Mouse (Mus musculus): ENCODE data around the gene Usp46.
A peak's percentile ranks its signal among the peaks of the same experiment; 100 is the strongest.
"Not testable (repeated sequence)": the region's sequence is repeated elsewhere in the genome, so short reads cannot be mapped to it uniquely, and the experiment has no call there.

Gene Usp46

DNA sequence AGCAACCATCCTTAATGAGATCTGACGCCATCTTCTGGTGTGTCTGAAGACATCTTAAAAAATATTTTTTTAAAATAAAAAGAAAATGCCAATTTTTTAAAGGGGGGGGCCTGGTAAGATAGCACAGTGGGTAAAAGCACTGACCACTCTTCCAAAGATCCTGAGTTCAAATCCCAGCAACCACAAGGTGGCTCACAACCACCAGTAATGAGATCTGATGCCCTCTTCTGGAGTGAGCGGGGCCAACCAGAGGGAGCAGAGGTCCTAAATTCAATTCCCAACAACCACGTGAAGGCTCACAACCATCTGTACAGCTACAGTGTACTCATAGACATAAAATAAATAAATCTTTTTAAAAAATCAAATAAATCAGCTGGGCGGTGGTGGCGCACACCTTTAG, 2.3 kb upstream of the Usp46 start:
- not testable (repeated sequence) for DNase-seq (ENCODE audit: inconsistent ontology term)

GRCm38 (mm10) chr5:74068714-74069321, 587 bp upstream of the Usp46 start:
- peak; percentile 56 for DNase-seq (ENCODE audit: inconsistent ontology term)

DNA sequence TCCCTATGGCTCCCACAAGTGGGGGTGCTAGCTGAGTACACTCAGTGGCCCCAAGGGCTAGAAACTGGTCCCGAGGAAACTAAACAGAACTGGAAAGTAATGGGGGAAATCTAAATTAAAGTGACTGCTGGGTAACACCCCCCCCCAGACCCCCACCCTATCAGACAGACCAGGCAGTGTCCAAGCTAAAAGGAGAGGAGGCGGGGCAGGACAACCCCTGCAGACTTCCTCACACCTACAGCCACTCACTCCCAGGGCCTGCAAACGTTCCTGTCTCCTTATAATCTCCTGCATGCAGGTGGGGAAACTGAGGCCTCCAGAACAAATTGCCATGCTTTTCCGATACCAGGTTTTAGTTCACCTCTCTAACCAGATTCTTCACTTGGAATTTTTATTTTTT, 885 bp downstream of the Usp46 start:
- no peak for DNase-seq (ENCODE audit: inconsistent ontology term)

- DNase-seq (ENCODE audit: inconsistent ontology term), result peak; percentile 63
These were observed 1.7 kb downstream of the Usp46 start for GRCm38 (mm10) chr5:74066416-74067115.

- no peak for DNase-seq (ENCODE audit: inconsistent ontology term)
These were observed 2.5 kb downstream of the Usp46 start for GRCm38 (mm10) chr5:74065565-74066275.

- no peak for DNase-seq (ENCODE audit: inconsistent ontology term)
These were observed 3.4 kb downstream of the Usp46 start for GRCm38 (mm10) chr5:74064844-74065243.

DNA sequence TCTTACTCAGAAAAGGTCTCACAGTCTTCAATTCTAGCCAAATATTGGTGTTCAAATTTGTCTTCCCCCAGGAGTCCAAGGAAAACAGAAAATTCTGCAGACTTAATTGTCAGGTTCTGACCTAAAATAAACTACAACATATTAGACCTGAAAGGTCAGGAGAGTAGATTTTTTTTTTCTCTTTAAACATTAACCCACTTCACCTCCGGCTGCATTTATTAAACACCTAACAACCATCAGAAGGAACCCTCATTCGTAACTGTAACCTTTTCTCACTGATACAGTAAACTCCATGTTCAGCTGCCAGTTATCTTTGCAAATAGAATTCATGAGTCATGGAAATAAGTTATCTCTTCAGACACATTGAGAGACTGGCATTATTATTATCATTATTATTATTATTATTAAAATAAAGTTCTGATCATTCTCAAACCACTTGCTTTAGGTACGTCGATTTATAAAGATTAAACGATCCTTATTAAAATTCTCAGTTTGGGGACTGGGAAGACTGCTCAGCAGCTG, 4.9 kb downstream of the Usp46 start:
- DNase-seq (ENCODE audit: inconsistent ontology term), result no peak

DNA sequence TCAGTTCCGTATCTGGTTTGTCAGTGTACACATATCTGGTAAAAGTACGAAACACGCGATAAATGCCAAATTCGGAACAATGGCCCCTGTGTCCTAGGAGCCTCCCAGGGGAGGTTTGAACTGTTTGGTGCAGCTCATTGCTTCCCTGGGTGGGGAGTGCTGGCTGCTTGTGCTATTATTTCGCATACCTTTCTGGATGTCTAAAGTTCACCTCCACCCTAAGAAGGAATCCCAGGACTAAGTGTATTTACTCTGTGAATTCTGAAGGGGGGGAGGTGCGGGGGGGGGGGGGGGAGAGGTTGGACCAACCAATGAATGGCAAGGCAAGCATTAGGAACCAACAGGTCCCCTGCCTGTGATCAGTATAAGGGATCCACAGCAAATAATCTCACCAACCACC, 6.0 kb downstream of the Usp46 start:
- DNase-seq (ENCODE audit: inconsistent ontology term), result no peak

DNA sequence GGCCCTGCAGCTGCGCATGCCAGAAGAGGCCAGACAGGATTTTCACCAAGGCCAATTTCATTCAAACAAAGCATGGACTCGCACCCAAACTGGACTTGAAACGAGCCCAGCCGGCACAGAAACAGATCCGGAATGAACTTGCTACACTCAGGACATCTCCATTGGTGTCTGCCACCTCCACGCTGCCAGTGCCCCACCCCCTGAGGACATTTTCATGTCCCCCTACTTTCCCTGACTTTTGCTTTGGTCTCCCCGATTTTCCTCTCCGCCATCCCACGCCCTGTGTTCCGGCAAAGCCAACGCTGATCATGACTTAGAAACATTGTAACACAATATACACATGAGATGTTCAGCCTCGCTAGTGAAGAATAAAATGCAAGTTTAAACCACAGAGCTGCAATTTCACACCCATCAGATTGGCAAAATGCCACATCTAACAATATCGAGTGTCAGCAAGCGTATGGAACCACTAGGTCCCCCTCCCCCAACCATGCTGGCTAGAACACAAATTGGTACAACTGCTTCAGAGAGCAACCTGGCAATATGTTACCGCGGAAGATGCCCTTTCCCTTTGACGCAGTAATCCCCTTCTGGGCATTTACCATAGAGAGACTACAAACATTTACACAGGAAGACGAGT, 6.7 kb downstream of the Usp46 start:
- no peak for DNase-seq (ENCODE audit: inconsistent ontology term)

DNA sequence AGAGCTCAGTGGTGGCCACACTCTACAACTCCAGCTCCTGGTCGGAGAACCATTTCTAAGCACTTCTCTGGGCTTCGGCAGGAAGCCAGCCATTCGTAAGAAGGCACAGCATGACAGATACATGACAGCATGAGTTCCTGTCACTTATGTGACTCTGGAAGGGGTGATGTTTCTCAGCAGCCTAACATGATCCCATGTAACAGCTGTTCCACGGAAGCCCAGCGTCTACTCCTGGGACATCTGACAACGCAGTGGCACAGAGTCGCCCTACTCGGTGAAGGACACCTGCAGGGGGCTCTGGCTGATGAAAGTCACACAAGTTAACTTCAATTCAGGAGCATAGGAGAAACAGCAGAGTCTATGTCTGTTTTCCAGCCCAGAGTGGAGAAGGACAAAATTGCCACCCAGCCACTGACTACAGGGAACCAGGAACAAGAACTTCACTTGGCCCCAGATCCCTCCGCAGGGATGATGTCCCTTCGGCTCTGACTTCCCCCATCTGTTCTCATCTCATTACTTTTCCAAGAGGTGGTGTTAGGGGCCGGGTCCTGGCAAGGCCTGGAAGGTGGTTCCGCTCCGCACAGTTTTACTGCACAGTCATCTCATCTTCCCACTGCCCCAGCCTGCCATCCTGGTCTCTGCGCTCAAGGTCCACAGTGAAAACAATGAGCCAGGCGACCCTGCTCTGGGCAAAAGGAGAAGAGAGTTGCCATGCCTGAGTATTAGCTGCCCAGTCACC, 15.9 kb downstream of the Usp46 start:
- DNase-seq (ENCODE audit: inconsistent ontology term), result no peak

GRCm38 (mm10) chr5:74051394-74052170, 16.6 kb downstream of the Usp46 start:
- peak; percentile 90 for DNase-seq (ENCODE audit: inconsistent ontology term)

DNA sequence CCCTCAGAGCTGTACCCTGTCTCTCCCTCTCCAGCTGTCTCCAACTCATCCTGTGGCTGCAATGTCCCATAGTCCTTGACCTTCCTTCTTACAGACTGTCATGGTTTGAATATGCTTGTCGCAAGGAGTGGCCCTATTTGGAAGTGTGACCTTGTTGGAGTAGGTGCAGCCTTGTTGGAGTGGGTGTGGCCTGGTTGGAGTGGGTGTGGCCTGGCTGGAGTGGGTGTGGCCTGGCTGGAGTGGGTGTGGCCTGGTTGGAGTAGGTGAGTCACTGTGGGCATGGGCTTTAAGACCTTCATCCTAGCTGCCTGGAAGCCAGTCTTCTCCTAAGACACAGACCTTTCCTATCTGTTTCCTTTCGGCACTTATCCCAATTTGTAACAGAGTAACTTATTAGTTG, 17.3 kb downstream of the Usp46 start:
- no peak for DNase-seq (ENCODE audit: inconsistent ontology term)

DNA sequence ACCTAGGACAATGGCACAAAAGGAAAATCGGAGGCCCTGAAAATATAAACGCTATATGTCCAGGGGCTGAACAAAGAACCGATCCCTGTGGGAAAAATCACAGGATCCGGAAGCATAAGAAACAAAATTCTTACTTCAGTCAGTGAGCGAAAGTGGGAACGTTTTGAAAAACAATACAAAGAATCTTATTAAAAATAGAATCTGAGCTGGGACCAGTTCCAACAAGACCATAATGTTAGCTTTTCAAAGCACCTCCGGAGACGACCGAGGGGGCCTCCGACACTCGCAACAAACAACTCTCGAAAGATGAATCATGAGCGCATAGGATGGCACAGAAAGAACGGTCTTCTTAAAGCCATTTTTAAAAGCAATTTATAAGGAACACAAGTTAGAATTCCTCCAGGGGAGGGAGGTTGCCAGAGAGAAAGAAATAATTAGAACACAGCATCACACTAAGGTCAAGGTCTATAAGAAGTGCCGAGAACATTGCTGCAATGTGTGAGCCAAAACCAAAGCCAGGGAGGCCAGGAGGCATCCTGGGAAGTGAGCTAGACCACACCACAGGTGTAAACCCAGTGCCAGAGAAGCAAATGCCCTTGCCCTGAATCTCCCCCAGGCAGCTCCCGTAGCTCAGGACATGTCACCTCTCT, 19.3 kb downstream of the Usp46 start:
- DNase-seq (ENCODE audit: inconsistent ontology term), result no peak

DNA sequence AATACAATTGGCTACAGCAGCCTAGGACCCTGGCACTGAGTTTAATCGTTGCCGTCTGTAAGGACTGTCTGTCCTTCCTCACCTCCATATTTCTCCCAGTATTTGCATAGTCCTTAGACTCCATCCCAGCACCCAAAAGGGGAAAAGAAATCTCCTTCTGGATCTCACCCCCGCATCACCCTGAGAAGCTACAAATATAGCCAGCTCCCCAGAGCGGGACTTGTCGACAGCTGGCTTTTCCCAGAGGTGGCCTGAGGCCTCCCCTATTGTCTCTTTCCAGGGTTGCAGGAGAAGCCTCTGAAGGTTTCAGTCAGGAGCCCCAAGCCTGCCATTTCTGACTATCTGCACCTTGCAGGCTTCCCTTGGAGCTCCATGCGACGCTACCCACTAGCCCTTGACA, 23.6 kb downstream of the Usp46 start:
- no peak for DNase-seq (ENCODE audit: inconsistent ontology term)

- no peak for DNase-seq (ENCODE audit: inconsistent ontology term)
These were observed 25.4 kb downstream of the Usp46 start for GRCm38 (mm10) chr5:74042796-74043340.

DNA sequence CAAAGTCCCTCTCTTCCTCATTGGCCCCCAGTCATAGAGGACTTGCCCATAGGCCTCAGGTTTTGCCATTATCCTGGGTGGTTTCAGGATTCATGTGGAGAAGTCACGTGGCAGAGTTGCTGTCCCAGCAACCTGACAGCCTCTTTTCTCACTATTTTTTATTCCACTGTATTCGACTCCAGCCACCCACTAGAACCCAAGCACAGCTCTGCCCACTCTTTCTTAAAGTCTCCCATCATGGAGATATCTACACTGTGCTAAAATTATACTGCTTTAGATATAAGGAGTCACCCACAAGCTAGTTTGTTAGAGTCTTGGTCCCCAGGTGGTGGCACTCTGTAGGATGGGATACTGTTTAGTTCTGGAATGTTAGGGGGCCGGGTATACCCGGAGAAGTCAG, 27.7 kb downstream of the Usp46 start:
- DNase-seq (ENCODE audit: inconsistent ontology term), result no peak

DNA sequence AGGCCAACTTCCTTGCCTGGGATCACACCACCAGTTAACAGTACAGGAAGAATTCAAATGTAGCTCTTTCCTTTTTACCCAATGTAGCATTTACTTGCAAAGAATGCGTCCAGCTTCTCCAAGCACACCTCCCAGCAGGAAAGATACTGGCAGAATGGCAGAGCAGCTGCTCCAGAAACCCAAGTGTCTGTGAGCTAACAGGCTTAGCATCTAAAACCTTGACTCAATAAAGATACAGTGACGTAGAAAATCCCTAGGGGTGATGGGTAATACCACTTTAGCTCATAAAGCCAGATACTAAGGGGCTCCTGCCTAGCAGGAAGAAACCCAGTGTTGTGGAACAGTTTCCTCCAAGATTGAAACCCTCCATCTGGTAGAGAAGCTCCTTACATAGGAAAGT, 32.8 kb downstream of the Usp46 start:
- DNase-seq (ENCODE audit: inconsistent ontology term), result no peak

DNA sequence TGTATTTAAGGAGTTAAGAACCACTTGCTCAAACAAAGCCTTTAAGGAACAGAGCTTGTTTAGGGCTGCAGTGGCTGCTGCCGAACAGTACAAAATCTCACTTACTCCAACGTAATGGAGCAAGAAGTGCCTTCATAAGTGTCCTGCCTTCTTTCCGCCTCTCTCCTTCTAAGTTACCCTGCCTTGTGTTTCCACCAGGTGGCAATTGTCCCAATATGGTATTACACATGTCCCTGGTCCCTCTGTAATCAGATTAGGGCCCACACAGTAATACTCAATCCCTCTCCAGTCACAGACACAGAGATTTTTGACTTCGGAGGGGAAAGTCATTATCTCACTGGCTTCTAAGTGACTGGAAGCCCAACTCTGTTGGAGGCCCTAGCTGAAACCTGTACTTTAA, 34.1 kb downstream of the Usp46 start:
- DNase-seq (ENCODE audit: inconsistent ontology term), result no peak

GRCm38 (mm10) chr5:74029787-74030186, 38.4 kb downstream of the Usp46 start:
- peak; percentile 50 for DNase-seq (ENCODE audit: inconsistent ontology term)
